Mouse (Mus musculus) liver, embryonic 11.5 days (tissue): ENCODE results near the gene Myzap. TPM values are rescaled to one million over a fixed set of nuclear protein-coding genes. Genes with fewer than 3 reads are reported as not detected.

Experiments
- ATAC-seq: fragments of 200-750 bp; cut with Nextera tagmentation; replicated peaks from 2 replicates; pipeline ENCODE4 v1.8.0; 2017; ENCODE audit warnings: moderate number of reproducible peaks, mild to moderate bottlenecking, moderate TSS enrichment, moderate library complexity; ENCODE audit not compliant: low FRiP score
- DNase-seq: peaks from one replicate; pipeline ENCODE4 v3.0.0-alpha.2; 2017; ENCODE audit warnings: low spot score
- H3K27ac ChIP-seq: fragments of 300-500 bp; sonication (generic); 2 replicates; pipeline ENCODE4 v1.5.1; 2014; ENCODE audit warnings: mild to moderate bottlenecking, low read depth, low read length, control low read depth
- H3K27me3 ChIP-seq: fragments of 300-500 bp; sonication (generic); replicated peaks from 2 replicates; pipeline ENCODE4 v1.6.1; 2014; ENCODE audit warnings: low read length, mixed read lengths; ENCODE audit not compliant: control insufficient read depth, insufficient read depth
- H3K36me3 ChIP-seq: fragments of 300-500 bp; sonication (generic); 2 replicates; pipeline ENCODE4 v1.6.1; 2014; ENCODE audit warnings: mild to moderate bottlenecking, low read length, moderate library complexity, mixed read lengths; ENCODE audit not compliant: control insufficient read depth, insufficient read depth
- H3K4me1 ChIP-seq: fragments of 300-500 bp; sonication (generic); replicated peaks from 2 replicates; pipeline ENCODE4 v1.6.1; 2014; ENCODE audit warnings: low read length, mixed read lengths; ENCODE audit not compliant: control insufficient read depth, insufficient read depth
- H3K4me2 ChIP-seq: fragments of 300-500 bp; sonication (generic); 2 replicates; pipeline ENCODE4 v1.6.1; 2014; ENCODE audit warnings: mild to moderate bottlenecking, control low read depth, moderate library complexity
- H3K4me3 ChIP-seq: fragments of 300-500 bp; sonication (generic); 2 replicates; pipeline ENCODE4 v1.5.1; 2014; ENCODE audit warnings: low read depth, low read length, control low read depth
- H3K9ac ChIP-seq: fragments of 300-500 bp; sonication (generic); 2 replicates; pipeline ENCODE4 v1.6.1; 2014; ENCODE audit warnings: low read depth, low read length, control low read depth
- H3K9me3 ChIP-seq: fragments of 300-500 bp; sonication (generic); 2 replicates; pipeline ENCODE4 v1.6.1; 2016; ENCODE audit warnings: low read length, inconsistent platforms, mixed read lengths; ENCODE audit not compliant: control insufficient read depth
- WGBS: fragments of 180-500 bp; shearing (Covaris S2); extraction: QIAGEN DNeasy Blood & Tissue Kit; methylation state at CpG from one replicate; pipeline ENCODE4 v1.1.7; 2014; 5-methylcytosine and 5-hydroxymethylcytosine counted together
- polyA plus RNA-seq: library from polyadenylated mRNA; unstranded; fragments of >200 nt; fragmentation: Nextera tagmentation; extraction: Ambion mirVana; gene quantifications from 2 replicates; pipeline ENCODE4 v1.2.1, GENCODE M21; 2014

The Myzap gene
- polyA plus RNA-seq, 1 experiment from 2014 or later = 9.8 TPM

DNA sequence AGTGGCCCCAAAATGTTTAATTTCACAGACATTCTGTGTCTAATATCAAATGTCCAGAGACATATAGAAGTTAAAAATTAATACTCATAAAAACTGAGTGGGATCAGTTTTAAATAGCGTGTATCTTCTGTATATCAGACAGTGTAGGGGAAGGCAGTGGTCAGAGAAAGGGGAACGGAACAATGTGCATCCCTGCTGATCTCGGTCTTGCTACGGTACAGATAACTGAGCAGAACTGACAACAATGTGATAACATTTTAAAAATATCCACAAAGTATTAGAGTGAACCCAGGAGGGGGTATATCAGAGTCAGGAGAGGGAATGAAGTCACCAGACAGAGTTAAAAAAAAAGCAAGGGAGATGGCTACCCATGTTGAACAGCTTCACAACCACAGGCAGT, 74.7 kb downstream of the Myzap start:
- Histone ChIP-seq H3K36me3 (no peaks in the 10 kb centered on the region), H3K27me3 (no peaks in the 10 kb centered on the region), H3K27ac (no peak overlapping the region), H3K4me2 (no peak overlapping the region), H3K9ac (no peak overlapping the region), H3K9me3 (no peaks in the 10 kb centered on the region), H3K4me1 (no peaks in the 10 kb centered on the region), H3K4me3 (no peak overlapping the region)
- ATAC-seq (no peak), DNase-seq (no peak)
- WGBS = 50% methylated on average over 4 of the region's 4 CpGs

DNA sequence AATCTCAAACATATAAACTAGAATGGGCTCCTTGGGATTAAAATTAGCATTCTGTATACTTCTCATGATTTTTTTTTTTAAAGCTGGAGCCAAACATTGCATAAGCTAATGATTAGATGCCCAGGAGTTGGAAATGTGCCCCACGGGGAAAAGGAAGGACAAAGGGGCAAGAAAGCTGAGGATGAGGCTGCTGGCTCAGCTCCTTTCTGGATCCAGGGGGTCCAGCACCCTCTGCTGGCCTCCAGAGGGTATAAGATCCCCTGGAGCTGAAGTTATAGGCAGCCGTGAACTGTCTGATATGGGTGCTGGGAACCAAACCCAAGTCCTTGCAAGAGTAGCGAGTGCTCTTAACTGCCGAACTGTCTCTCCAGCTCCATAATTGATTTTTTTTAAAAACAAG, 76.3 kb downstream of the Myzap start:
- 85% methylated on average over 4 of the region's 4 CpGs for WGBS
- Histone ChIP-seq H3K27me3 (no peaks in the 10 kb centered on the region), H3K9ac (no peak overlapping the region), H3K4me1 (no peaks in the 10 kb centered on the region), H3K4me2 (no peak overlapping the region), H3K9me3 (no peaks in the 10 kb centered on the region), H3K36me3 (no peaks in the 10 kb centered on the region), H3K4me3 (no peak overlapping the region), H3K27ac (no peak overlapping the region)
- ATAC-seq (no peak), DNase-seq (no peak)

DNA sequence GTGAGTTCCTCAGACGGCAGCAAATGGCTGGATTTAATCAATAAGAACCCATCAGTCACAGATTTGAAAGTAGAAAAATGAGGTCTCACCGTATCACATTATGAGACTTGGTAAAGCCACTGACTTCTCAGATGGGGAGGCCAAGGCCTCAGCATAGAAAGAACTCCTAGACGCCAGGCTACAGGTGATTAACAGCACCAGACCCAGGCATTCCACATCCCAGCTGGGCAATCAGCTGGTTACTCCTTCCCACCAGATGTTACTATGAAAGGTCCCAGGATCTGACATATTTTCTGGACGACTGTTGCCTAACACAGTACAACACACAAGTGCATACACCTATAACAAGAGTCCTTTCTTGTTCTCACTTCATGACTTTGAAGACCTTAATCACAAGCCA, 78.6 kb downstream of the Myzap start:
- no peaks in the 10 kb centered on the region for H3K36me3 ChIP-seq
- H3K9me3 ChIP-seq = no peaks in the 10 kb centered on the region
- no peak overlapping the region for H3K9ac ChIP-seq
- WGBS = 68% methylated on average over 4 of the region's 4 CpGs
- ATAC-seq (no peak), DNase-seq (no peak)
- H3K4me1 ChIP-seq = no peaks in the 10 kb centered on the region
- no peak overlapping the region for H3K4me3 ChIP-seq
- no peak overlapping the region for H3K27ac ChIP-seq
- no peaks in the 10 kb centered on the region for H3K27me3 ChIP-seq
- no peak overlapping the region for H3K4me2 ChIP-seq

DNA sequence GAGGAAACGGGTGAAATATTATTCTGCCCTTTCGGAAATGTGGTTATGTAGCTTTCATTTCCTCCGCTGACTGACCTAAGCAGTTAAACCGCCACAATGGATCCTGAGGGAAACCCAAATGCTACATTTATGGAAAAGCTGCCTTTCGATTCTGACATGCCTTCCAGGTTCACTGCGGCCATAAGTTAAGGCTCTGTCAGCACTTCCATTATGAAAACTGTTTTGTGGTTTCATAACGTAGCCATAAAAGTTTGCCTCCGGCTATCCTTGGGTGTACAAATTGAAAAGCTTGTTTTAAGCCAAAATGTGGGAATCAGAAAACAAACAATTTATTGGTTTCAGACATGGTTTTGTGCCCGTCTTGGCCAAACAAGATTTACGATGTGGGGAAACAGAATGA, 79.3 kb downstream of the Myzap start:
- ATAC-seq (no peak), DNase-seq (no peak)
- no peaks in the 10 kb centered on the region for H3K27me3 ChIP-seq
- no peaks in the 10 kb centered on the region for H3K9me3 ChIP-seq
- H3K36me3 ChIP-seq = no peaks in the 10 kb centered on the region
- no peaks in the 10 kb centered on the region for H3K4me1 ChIP-seq
- no peak overlapping the region for H3K4me3 ChIP-seq
- 82% methylated on average over 10 of the region's 10 CpGs for WGBS
- H3K27ac ChIP-seq = no peak overlapping the region
- H3K9ac ChIP-seq = no peak overlapping the region
- H3K4me2 ChIP-seq = no peak overlapping the region

DNA sequence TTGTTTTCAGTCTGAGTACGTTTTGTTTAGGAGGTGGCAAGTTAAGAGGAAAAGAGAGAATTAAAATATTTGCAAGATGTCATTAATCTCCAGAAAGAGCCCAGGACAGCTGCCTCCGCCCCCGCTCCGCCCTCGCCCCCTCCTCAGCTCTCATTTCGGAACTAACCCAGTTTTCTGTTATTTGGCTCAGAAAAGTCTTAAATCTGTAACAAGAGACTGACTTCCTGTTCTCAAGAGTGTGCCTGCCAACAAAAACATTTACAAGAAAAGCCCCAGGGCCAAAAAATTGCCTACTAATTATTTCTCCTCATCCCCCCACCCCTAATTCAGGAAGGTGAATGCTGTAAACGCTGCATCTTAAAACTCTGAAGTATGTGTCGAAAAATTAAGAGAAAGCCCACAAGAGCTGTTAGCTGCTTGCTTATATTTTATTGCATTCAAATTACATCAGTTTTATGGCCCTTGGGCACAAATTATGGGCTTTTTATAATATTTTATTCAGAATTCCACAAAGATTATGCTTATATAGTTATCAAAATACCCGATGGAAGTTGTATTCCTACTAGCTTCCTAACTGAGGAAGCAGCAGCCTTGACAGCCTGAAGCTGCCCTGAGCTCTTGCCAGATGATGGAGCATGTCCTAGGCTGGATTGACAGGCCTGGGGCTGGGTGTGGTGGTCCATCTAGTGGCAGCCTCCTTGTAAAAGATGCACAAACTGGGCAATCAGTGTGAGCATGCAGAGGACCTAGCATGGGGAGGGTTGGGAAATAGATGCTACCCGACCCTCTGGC, 93.6 kb downstream of the Myzap start:
- H3K27ac ChIP-seq = no peak overlapping the region

DNA sequence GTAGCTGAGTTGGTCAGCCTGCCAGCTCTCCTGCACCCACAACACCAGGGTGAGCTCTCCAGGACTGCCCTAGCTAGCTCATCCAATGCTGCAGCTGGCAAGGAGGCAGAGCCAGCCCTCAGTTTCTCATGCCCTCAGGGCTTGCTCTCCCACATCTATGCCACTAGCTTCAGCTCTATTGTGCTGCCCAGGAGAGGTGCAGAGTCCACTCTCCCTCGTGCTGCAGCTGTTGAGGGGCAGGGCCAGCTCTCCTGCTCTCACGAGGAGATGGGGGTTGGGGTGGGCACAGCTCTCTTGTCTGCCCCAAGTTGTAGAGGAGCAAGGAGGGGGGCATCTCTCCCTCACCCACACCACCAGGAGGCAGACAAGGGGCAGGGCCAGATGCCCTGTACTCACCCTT, 95.5 kb downstream of the Myzap start:
- Histone ChIP-seq H3K4me3 (no peak overlapping the region), H3K27ac (no peak overlapping the region), H3K36me3 (no peaks in the 10 kb centered on the region), H3K27me3 (no peaks in the 10 kb centered on the region), H3K4me2 (no peak overlapping the region), H3K9me3 (no peaks in the 10 kb centered on the region), H3K9ac (no peak overlapping the region), H3K4me1 (peaks cover 3% of the 10 kb centered on the region; the same call in 1 of the 2 replicates)
- ATAC-seq = no peak
- no peak for DNase-seq
- WGBS = 40% methylated on average over 2 of the region's 2 CpGs

More for the DNA sequence above, 93.6 kb downstream of the Myzap start:
- Histone ChIP-seq H3K4me2 (no peak overlapping the region), H3K4me1 (peaks cover 3% of the 10 kb centered on the region; the same call in 1 of the 2 replicates), H3K27me3 (no peaks in the 10 kb centered on the region), H3K9ac (no peak overlapping the region), H3K36me3 (no peaks in the 10 kb centered on the region), H3K9me3 (no peaks in the 10 kb centered on the region), H3K4me3 (no peak overlapping the region)
- 68% methylated on average over 10 of the region's 10 CpGs for WGBS
- ATAC-seq (no peak), DNase-seq (no peak)

DNA sequence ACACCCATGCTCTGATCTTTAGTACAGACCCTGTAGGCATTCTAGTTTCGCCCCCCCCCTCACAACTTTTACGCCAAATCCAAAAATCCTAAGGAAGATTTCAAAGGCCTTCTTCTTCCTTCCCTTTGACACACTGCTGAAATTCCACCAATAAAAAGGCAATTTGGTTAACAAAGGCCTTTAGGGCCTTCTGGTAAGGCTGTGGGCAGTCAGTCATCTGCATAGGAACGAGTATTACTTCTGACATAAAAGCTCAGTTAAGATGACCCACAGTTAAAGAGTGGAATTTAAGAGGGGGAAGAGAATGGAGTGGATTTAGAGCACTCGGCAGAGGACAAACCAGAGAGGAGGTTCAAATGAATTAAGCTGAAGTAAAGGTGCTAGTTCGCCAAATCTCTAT, 98.4 kb downstream of the Myzap start:
- DNase-seq (no peak), ATAC-seq (no peak)
- Histone ChIP-seq H3K4me3 (no peak overlapping the region), H3K9ac (no peak overlapping the region), H3K27ac (no peak overlapping the region), H3K4me2 (no peak overlapping the region), H3K4me1 (peaks cover 3% of the 10 kb centered on the region; the same call in 1 of the 2 replicates), H3K9me3 (no peaks in the 10 kb centered on the region), H3K36me3 (no peaks in the 10 kb centered on the region), H3K27me3 (no peaks in the 10 kb centered on the region)
- 80% methylated on average over 5 of the region's 5 CpGs for WGBS

DNA sequence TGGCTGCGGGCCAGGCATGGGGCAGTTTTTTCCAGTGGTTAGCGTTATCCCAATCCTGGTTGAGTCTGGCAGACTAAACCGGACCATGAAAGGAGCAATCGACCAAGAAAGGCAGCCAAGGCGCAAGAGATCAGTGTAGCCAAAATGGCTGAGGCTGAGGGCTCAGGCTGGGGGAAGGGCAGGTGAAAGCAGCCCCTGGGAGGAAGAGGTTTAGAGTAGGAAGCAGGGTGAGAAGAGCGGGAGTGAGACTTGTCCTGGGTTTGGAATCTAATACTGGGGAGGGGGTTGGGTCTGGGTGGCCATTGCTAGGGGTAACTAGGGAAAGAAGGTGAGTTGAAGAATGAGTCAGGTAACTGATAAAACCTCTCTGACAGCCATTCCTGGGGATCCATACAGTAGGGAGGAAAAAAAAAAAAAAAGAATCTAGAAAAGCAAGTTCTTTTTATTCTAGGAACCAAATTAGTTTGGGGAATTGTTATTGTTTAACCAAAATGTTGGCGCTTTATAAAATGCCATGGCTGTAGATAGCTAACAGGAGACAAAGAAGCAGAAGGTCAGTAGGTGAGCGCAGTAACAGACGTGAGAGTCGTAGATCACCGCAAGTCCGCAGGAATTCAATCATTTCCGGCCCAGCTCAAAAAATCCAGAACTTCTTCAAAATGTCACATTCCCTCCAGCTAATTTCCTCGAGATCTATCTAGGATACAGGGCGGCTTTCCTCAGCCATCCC, 99.7 kb downstream of the Myzap start:
- no peak overlapping the region for H3K9ac ChIP-seq
- DNase-seq (no peak), ATAC-seq (no peak)
- H3K4me1 ChIP-seq = peaks cover 3% of the 10 kb centered on the region; the same call in 1 of the 2 replicates
- H3K27me3 ChIP-seq = no peaks in the 10 kb centered on the region
- no peak overlapping the region for H3K27ac ChIP-seq
- H3K36me3 ChIP-seq = no peaks in the 10 kb centered on the region
- no peaks in the 10 kb centered on the region for H3K9me3 ChIP-seq
- no peak overlapping the region for H3K4me3 ChIP-seq
- 65% methylated on average over 15 of the region's 15 CpGs for WGBS
- H3K4me2 ChIP-seq = no peak overlapping the region

DNA sequence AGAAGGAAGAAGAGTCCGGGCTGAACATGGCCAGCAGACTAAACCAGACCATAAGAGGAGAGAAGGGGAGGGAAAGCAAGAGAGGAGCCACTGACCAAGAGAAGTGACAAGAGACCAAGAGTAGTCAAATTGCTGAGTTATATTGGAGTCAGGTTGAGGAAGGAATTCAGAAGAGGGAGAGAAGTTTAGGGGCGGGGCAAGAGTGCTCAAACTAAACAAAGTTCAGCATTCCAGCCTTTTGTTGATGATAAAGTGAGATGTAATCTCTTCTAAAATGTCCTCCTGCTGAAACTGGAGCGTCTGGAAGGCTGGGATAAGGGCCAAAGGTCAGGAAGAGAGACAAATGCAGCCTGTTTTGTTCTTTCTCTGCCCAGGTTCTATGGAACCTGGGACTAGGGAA, 102.1 kb downstream of the Myzap start:
- H3K9me3 ChIP-seq = no peaks in the 10 kb centered on the region
- DNase-seq (no peak), ATAC-seq (no peak)
- H3K4me3 ChIP-seq = no peak overlapping the region
- H3K27ac ChIP-seq = no peak overlapping the region
- no peak overlapping the region for H3K4me2 ChIP-seq
- H3K27me3 ChIP-seq = no peaks in the 10 kb centered on the region
- no peaks in the 10 kb centered on the region for H3K36me3 ChIP-seq
- H3K9ac ChIP-seq = no peak overlapping the region
- H3K4me1 ChIP-seq = no peaks in the 10 kb centered on the region; the same call in 1 of the 2 replicates
- 55% methylated on average over 3 of the region's 3 CpGs for WGBS
